Mouse (Mus musculus) kidney, adult 2 months (tissue): ENCODE measurements around the gene Sh3gl2.

Experiments
- CTCF ChIP-seq: fragments of 200-500 bp; conservative IDR thresholded peaks from 2 replicates; pipeline ENCODE4 v1.5.1; 2011; ENCODE audit warnings: low read depth, mild to moderate bottlenecking, control low read depth, low read length, moderate library complexity, mixed read lengths; ENCODE audit not compliant: insufficient read depth, insufficient read length
- POLR2A ChIP-seq: fragments of 200-500 bp; IDR thresholded peaks from one replicate; pipeline ENCODE4 v1.6.1; 2011; ENCODE audit warnings: low read depth, low read length, control low read depth

GRCm38 (mm10) chr4:85336356-85336755 lies 131.4 kb downstream of the Sh3gl2 start:
- TF ChIP-seq CTCF (no peak), POLR2A (no peak)
